Mouse (Mus musculus) T-helper 1 cell (primary cell): ENCODE data around the gene Psma6.

Source experiments
- in situ Hi-C: fragments of 300-600 bp; cut with MboI, MseI; formaldehyde crosslinking; loops from one replicate; pipeline ENCODE4 v1.15.1; 2025; ENCODE audit warnings: high pct_unique_total_duplicates

Psma6 gene

DNA sequence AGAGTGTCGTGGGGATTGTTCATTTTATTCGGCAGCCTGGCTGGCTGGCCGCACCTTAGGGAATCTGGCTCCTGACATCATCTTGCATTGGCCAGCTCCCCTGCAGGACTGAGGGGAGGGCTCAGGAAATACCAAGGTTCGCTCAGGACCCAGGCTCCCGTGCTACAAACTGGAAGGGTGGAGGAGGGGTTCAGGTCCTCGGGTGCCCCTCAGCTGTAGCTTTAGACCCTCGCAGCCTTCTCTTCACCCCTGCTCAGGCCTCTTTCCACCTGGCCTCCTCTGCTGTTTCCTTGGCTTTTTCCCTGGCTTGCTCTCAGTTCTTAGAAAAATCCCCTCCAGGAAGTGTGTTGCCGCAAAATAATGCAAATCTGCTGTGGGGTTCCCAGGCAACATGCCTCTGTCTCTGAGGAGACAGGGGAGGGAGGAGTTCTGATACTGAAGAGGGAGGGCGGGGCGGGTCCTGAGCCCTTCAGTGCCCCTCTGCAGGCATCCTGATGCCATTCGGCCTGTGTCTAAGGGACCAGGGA lies 54.7 kb downstream of the Psma6 start:
- in situ Hi-C loops = no loop called here

GRCm38 (mm10) chr12:55440416-55440815 lies 56.4 kb downstream of the Psma6 start:
- in situ Hi-C loops = loop anchor here (5.0 kb wide), 1 partner anchor 47 kb away; no protein-coding TSS in a partner anchor

GRCm38 (mm10) chr12:55442245-55442644 lies 58.2 kb downstream of the Psma6 start:
- in situ Hi-C loops = loop anchor here (5.0 kb wide), 1 partner anchor 45 kb away; no protein-coding TSS in a partner anchor

DNA sequence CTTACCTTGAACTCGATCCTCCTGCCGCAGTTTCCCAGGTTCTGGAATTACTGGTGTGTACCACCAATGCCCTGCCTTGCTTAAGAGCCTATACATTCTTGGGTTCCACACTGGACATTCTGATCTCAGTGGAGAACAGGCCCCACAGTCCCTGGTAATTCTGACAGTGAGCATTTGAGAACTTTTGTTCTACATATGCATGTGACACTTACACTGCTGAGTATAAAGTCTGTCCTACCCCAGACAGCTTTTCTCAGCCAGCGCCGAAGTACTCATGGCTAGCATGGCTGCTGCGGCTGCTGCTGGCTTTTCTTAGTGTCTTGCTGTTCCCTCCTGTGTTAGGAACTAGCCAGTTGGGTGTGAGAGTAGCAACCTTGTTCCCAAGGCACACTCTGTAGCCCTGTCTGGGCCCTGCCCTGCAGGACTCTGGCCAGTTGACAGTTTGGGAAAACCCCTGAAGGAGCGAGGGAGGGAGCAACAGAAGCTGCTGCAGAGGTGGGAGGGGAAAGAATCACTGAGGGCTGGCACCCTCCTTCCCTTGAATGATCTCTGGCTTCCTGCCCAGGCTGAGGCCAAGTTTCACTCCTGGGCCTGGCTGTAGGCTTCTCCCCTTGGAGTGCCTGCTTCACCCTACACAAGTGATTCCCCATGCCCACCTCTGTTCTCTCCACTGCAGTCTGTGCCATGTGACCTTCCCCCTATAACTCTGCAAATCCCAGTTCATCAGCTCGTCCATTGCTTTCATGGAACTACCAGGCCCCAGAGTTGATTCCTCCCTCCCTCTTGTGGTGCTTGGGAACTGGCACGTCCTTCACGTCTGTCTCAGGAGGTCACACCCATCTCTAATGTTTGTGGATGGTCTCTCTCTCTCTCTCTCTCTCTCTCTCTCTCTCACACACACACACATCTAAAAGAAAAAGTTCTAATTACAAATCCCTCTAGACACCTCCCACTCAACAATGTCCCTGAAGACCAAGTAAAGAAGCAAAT lies 59.1 kb downstream of the Psma6 start:
- in situ Hi-C loops = loop anchor here (5.0 kb wide), 1 partner anchor 44 kb away; no protein-coding TSS in a partner anchor

- in situ Hi-C loops = loop anchor here (5.0 kb wide), 1 partner anchor 43 kb away; no protein-coding TSS in a partner anchor
Observed at GRCm38 (mm10) chr12:55444031-55444451, 60.0 kb downstream of the Psma6 start.

GRCm38 (mm10) chr12:55445583-55445982 lies 61.6 kb downstream of the Psma6 start:
- in situ Hi-C loops = no loop called here

- in situ Hi-C loops = no loop called here
Observed at GRCm38 (mm10) chr12:55446366-55446745, 62.3 kb downstream of the Psma6 start.

GRCm38 (mm10) chr12:55446746-55447395 lies 62.8 kb downstream of the Psma6 start:
- in situ Hi-C loops = no loop called here

DNA sequence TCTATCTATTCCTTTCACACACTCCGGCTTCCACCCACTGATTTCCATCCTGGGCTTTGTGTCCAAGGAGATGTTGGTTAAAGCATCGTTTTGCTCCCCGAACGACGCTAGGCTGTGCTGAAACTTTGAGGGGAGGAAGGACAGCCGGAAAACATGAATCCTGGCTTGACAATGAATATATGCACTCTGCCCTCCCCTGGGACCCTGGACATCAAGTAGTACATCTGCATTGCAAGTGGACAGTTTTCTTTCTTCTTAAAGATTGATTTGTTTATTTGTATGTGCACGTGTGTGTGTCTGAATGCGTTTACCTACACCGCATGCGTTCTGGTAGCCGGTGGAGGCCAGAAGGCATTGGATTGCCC lies 63.4 kb downstream of the Psma6 start:
- in situ Hi-C loops = no loop called here

- in situ Hi-C loops = no loop called here
Observed at GRCm38 (mm10) chr12:55448457-55448856, 64.4 kb downstream of the Psma6 start.

- in situ Hi-C loops = no loop called here
Observed at GRCm38 (mm10) chr12:55449048-55449447, 65.0 kb downstream of the Psma6 start.

DNA sequence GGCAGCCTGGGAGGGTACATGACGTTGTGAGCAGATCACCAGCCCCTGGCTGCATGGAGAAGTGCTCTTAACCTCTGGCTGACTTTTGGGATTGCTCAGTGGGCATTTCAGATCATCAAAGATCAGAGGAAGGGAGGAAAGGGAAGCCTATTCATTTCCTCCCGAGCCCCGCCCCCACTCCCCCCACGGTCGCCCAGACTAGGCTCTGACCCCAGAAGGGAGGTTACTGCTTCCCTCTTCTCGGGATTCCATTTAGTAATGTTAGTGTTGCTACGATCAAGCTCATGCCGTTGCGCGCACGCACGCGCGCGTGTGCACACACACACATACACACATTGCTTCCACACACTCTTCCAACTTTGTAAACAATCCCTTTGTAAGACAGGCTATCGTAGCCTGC lies 66.4 kb downstream of the Psma6 start:
- in situ Hi-C loops = no loop called here

DNA sequence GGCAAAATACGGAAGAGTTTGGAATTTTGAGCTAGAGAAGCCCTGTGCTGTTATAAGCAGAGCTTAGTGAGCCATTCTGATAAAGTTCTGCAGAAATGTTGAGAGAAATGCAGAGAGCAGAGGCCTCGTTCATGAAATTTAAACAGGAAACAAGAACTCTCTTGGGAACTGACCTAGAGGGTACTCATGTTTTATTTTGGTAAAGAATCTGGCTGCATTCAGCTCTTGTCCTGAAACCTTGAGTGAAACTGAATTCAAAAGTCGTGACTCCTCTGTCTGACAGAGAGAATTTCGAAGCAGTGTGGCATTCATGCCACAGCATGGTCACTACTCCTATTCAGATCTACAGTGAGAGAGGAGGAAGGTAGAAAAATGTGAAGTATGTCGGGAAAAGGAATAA lies 68.8 kb downstream of the Psma6 start:
- in situ Hi-C loops = no loop called here

DNA sequence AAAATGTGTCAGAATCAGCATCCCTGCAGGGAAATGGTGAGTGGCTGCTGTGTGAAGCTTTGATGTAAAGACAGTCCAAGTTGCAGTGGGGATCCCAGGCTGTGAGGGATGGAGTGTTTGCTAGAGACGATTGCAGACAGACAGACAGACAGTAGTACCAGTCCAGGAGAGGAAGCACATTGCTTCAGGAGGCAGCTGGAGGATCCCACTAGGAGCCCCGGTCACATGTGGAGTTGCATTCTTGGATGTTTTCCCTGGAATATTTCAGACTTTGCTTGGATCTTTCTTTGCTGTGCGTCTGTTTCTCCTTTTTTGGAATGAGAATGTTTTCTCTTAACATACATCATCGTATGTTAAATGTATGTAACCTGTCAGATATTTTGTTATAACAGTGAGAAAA lies 69.9 kb downstream of the Psma6 start:
- in situ Hi-C loops = no loop called here

- in situ Hi-C loops = no loop called here
Observed at GRCm38 (mm10) chr12:55455206-55455605, 71.2 kb downstream of the Psma6 start.

GRCm38 (mm10) chr12:55456136-55456535 lies 72.1 kb downstream of the Psma6 start:
- in situ Hi-C loops = no loop called here

- in situ Hi-C loops = no loop called here
Observed at GRCm38 (mm10) chr12:55456893-55457292, 72.9 kb downstream of the Psma6 start.

DNA sequence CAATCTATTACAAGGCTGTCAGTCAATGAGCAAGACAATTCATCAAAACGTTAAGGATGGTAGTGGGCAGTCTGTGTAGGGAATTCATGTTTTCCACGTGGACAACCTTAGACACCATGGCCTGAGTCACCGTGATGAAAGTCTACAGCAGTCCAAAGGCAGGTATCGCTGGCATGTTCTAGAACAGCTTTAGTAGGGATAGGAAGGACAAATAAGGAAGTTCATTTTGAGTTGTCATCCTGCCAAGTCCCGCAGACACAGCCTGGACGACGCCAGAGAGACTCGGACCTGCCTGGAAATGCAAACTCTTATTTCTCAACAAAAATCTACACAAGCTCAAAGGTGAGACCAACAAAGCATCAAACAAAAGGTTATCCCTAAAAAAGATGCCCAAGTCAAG lies 75.7 kb downstream of the Psma6 start:
- in situ Hi-C loops = no loop called here

GRCm38 (mm10) chr12:55460900-55461299 lies 76.9 kb downstream of the Psma6 start:
- in situ Hi-C loops = no loop called here

GRCm38 (mm10) chr12:55461767-55462166 lies 77.7 kb downstream of the Psma6 start:
- in situ Hi-C loops = no loop called here

DNA sequence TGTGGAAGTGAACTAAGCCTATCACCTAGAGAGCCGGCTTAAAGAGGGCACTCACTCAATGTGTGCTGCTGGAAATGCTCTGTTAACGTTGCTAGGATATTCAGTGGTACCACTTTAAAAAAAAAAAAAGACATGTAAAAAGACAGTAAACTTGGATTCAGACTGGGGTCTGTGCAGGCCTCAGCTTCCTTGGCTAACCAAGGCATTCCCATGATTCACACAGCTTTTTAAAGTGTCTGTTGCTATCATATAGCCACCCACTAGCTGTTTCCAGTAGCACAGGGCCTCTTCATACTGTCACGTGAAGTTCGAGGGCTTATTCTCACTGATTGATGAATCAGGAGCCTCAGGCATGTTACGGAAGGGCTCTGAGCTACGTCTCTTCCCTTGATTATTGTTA lies 78.4 kb downstream of the Psma6 start:
- in situ Hi-C loops = no loop called here

DNA sequence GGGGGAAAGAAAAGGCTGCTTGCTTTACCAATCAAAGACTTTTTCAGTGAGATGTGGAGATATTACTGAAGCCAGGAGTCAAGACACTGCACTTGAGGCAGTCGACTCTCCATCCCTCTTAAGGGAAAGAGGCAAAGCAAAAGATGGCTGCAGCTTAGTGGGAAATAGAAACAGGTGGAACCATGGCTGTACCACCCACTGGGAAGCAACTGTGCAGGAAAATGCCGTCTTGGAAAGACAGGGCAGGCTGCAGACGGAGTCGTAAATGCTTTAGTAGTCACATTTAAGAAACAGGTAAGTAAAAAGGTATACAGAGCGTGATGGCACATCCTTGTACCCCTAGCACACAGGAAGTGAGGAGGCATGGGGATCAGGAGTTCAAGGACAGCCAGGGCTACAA lies 79.1 kb downstream of the Psma6 start:
- in situ Hi-C loops = no loop called here
